Mouse (Mus musculus) induced T-regulatory cell, adult 2 months (primary cell): ENCODE data around the gene Proser3.
A peak's percentile ranks its signal among the peaks of the same experiment; 100 is the strongest.
"Not testable (repeated sequence)": the region's sequence is repeated elsewhere in the genome, so short reads cannot be mapped to it uniquely, and the experiment has no call there.

Experiments used
- DNase-seq: peaks from one replicate; pipeline ENCODE4 v3.0.0-alpha.2; 2012; ENCODE audit warnings: low read depth

Gene Proser3

DNA sequence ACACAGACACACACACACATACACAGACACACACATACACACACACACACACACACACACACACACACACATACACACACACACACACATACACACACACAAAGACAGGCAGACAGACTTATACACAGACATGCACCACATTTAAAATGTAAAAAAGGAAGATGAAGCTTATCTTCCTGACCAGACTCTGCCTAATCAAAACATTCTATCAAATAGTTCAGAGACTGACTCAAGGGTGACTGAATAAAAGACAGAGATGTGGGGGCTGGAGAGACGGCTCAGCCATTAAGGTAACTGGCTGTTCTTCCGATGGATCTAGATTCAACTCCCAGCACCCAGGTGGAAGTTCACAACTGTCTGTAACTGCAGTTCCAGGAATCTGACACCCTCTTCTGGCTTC is 7.8 kb downstream of the Proser3 start:
- no peak for DNase-seq

DNA sequence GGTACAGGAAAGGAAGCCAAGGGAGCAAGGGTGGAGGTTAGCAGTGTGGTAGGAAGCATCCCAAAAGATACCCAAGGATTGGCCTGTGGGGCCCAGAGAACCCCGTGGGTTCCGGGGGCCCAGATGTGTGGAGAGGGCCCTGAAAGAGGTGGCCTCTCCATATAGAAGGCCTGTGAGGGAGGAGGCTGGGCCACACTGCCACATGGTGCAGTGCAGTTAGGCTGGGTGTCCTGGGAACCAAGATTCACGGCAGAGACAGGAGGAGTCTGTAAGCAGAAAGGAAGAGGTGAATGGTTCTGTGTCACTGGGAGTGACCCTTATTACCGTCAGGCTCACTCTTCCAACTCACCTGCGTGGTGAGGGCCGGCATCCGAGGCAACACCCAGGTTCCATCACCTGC is 11.5 kb downstream of the Proser3 start:
- no peak for DNase-seq

DNA sequence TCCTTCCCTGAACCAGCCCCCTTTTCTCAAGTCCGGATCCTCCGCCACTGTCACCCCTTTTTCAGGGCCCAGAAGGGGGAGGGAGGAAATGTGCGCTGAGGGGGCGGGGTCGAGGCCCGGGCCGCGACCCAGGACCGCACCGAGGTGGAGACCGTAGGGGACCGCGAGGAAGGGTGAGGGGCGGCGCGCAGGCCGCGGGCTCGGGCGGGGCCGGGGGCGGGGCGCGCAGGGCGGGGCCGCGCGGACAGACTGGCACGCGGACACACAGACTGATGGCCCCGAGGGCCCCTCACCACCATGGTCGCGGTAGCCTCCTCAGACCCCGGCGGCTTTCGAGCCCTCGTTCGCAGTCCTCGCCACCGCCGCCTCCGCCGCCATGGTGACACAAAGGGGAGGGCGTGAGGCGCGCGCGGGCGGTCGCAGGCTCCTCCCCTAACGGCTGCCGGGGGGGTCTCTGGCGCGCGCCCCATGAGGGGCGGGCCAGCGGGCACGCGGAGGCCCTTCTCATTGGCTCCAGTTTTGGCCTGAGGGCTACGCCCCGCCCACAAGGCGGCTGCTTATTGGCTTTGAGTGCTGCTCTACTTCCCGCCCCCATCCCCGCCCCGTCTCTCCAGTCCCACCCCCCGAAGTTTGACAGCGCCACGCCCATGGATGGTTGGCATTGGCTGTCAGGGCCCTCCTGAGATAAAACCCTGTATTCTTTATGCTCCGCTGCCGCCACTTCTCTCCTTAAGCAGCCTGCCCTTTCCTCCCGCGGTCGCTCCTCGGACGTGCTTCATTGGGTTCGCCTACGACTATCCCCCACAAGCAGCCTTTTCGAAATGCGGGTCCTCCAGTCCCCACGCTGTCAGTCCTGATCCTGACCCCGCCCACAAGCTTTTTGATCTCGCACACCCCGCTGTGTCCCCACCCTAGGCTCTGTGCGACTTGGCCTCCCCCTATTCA is 17.2 kb downstream of the Proser3 start, which contains the start of gene Arhgap33:
Gene Arhgap33 (minus strand): TSS at position 428 of the 945 bp plus-strand sequence.
- DNase-seq = peak; percentile 99

DNA sequence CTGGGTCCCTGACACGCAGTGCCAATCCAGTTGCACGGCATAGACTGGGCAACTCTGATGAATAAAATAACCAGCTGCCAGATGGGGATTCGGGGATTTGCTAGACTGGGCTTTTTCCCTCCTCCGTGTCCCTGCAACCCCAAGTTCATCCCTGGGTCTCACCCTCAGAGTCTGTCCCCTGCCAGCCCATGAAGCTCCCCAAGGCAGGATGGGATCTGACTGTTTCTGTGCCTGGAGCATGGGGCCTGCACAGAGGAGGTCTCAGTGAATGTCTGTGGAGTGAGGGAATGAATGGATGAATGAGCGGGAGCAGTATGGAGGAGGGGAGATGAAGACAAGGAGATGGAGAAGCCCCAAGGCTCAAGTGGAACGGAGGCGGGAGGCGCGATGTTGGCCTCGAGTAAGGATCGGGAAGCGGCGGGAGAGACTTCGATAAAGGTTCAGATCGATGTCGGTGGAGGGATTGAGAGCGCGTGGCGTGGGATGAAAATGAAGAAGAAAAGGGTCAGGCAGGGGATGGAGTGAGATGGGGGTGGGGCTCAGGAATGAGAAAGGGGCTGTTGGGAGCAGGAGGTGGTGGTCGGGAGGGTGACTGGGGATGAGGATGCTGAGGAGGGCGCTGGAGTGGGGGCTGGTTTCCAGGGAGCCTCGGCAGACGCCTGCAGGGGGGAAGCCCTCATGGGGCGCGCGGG is 18.0 kb downstream of the Proser3 start:
- DNase-seq = no peak

DNA sequence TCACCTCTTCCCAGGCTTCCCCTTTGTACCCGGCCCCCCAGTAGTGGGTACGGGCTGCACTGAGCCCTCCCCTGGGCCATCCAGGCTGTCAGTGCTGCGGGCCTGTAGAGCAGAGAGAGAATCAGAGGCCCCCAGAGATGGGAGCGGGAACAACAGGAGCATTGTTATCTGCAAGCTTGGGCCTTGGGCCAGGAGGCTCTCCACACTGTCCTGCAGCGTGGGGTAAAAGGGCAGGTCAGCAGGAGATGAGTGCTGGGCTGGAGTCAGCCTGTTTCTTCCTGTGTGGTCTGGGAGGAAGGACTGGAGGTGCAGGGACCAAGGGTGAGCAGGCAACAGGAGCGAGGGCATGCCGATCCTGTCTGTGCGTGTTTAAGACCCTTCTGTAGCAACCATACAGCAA is 19.2 kb downstream of the Proser3 start:
- no peak for DNase-seq

DNA sequence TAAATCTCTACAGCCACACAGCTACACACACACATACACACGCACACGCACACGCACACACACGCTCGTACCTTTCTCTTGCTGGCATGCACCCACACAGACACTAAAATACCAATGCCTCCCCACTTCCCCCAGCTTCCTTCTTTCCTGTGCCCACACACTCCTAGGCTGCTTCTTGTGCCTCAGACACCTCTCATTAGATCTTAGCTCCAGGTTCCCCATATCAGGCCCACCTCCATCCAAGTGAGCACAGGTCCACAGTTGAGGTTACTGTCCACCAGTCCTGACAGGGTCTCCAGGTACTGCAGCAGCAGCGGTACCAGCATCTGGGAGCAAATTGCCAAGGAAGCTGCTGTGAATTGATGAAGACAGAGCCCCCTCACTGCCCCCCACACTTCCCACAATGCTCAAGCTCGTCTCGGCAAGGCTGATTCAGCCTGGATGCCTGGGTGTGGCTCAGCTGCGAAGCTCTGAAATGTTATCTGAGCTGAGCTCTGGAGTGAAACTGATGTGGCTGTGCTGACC is 20.7 kb downstream of the Proser3 start:
- DNase-seq = no peak

DNA sequence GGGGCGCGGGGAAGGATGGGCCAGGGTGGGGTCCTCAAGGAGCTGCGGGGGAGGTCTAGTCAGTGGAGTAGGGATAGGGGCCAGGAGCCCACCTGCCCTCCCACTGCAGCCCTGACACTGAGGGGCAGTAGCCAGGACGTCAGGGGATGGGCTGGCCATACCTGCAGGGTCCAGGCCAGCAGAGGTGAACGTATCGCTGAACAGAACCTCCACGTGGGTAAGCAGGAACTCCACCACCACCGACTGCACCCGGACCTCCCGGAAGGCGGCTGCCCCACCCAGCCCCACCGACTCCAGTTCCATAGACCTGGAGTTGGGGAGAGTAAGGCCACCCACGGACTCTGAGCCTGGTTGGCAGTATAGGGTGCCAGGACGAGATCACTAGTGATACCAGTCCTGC is 25.1 kb downstream of the Proser3 start:
- DNase-seq = no peak

DNA sequence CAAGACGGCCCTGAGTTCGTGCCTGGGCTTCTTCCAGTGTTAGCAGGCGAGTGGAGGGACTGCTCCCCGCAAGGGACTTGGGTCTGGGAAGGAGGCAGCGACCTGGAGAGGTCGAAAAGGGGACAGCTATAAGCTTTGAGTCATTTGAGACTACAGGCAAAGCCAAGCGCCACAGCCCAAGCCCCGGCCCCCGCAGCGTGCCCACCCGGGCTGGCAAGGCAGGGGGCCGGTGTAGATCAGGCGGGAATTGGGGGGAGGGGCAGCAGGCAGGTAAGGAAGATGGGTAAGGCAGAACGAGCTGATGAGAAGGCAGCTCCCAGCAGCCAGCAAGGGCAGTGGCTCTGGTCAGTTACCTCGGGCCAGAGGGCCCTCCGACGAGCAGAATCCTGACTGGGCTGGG is 25.7 kb downstream of the Proser3 start:
- no peak for DNase-seq

DNA sequence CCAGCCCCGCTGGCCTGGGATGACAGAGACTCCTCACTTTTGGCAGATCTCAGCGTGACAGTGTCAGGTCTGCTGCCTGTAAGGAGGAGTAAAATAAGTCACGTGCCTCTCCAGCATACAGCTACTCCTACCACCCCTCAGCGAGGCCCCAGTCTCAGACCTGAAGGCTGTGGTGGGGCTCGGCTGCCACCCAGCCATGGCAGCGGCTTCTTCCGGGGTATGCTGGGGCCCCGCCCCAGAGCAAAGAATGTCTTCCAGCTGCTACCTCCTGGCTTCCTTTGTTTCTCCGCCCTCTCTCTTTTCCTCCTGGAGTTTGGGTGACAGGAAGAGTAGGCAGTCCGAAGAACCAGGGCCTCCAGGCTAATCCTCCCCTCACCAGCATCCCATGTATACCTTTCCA is 26.1 kb downstream of the Proser3 start:
- DNase-seq = no peak

DNA sequence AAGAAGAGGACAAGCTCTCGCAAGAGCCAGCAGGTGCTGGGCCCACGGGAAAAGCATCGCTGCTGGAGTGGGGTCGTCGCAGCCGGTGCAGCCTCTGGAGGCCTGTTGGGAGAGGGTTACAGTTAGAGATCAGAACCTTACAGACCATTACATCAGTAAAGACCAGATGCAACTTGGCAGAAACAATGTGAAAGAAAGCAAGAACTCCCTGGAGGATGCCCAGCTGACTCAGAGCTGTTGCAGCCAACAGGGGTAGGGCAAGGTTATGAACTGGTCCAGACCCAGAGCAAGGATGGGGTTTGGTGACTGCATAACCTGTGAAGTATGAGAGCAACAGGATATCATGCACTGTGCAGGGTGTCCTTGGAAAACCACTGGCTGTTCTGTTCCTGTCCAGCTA is 27.6 kb downstream of the Proser3 start:
- DNase-seq = no peak

DNA sequence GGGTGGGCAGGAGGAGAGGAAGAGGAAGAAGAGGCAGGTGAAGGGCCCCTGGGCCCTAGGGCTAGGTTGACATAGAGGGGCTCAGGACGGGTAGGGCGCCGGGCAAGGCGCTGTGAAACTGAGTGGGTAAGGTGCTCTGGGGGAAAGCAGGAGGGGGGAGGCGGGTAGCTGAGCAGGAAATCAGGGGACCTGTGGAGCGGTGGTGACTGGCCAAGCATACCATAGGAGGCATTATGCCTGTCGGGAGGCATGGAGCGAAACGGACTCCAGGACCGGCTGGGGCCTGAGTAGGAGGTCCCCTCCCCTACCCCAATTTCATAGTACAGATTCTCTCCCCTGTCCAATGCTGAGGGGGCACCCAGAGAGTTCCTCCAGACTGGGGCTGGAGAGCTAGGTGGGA is 29.2 kb downstream of the Proser3 start:
- DNase-seq = no peak

DNA sequence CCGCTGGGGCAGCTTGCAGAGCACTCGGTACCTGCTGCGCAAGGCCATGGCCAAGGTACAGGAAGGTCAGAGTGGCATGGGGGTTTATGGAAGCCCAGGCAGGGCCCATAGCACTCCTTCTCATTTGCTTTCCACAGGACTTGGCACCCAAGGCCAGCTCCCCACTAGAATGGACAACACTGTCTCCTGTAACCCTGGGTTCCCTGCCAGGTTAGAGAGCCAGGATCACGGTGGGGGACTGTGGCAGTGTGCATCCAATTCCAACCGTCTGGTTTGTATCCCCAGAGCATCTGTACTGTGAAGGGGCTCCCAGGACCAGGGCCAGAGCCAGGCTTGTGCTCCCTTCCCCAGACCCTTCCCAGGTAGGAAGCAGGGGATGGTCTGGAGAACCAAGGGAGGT is 31.2 kb downstream of the Proser3 start:
- no peak for DNase-seq

DNA sequence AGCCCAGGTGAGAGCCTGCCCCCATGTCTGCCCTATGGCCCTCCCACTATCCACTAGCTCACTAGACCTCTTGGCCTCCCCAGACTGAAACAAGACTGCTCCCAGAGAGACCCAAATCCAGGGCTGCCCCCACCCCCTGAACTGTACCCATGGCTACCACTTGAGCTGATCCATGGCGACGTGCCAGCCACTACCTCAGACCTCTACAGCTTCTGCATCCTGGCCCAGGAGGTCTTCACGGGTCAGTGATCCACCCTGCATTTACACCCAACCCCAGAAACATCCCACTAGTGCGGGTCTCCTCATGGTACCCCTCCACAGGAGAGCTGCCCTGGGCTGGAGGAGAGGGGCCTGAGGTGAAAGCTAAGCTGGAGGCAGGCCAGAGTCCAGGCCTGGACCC is 31.7 kb downstream of the Proser3 start:
- DNase-seq = no peak

DNA sequence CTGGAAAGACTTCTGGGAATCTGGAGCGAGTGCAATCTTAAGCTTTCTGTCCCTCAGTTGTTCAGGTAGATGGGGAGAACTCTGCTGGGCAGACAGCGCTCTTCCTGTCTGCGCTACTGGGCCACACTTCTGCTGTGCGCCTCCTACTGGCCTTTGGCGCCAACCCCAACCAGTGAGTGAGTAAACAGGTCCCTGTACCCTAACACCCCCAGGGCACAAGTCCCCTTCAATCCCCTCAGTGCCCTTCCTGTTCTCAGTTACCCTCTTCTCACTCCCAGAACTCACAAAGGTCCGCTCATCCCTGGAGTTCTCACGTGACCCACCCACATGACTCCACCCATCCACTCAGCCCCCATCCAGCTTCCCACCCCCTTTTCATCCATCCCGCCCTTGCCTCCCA is 33.8 kb downstream of the Proser3 start:
- DNase-seq = no peak

DNA sequence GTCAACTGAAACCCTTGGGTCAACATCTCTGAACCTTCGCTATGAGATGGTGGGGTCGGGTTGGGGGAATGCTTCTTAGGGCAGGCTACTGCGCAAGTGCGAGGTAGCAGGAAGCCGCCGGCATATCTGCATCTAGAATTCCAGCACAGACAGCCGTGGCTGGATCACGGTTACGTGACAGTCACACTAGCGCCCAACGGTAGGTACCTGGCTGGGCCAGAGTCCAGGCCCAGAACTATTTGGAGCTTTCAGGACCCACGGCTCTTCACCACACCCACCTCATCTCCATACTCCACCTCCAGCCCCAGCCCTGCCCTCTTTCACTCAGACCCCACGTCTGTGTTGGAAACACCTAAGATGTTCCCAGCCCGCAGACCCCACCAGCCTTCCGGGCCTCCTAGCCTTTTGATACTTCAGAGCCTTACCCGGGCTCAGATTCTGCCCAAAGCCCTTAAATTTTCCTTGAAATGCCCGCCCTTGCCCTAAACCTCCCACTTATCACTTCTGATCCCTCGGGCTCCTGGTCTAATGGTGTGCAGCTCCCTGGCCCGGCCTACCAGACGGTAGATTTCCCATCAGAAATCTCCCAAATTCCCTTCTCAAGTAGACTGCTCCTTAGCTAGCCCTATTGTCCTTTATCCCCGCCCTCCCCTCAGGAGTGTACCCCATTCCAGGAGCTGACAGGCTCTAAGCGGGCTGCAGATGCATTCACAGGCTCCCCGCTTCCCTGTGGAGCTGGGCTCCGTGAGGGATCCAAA is 36.9 kb downstream of the Proser3 start:
- no peak for DNase-seq

DNA sequence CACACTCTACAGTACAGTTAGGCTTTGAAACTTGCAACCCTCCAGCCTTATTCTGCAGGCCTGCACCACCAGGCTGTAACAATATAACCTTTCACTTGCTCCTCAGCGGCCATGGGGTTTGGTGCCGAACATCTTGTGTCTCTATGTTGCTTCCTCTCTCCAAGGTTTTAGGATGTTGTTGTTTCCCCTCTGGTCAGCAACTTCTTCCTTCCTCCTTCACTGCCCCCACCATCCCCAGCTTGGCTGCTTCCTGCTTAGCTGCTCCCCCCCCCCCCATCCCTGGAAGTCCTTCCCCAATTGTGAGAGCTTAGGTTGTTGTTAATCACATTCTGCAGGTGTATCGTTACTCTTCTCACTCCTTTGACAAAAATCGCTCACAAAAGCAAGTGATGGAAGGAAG is 44.0 kb downstream of the Proser3 start:
- DNase-seq = no peak

DNA sequence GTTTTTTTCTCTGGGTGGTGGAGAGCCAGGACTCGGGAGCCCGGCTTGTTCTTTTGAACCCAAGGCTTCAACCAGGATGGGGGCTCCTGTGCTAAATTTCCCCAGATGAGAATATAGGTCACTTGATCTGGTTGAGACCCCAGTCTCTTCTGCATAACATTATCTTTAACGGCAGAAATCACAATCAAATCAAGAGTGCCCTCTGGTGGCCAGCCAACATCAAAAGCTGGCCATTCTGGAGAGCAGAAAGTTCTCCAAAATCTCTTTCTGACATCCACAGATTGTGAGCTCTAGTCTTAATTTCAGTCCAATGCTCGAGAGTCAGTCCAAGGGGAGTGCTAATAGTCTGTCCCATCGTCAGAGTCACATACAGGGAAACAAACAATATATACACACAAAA is 50.9 kb downstream of the Proser3 start:
- DNase-seq = peak; percentile 27

DNA sequence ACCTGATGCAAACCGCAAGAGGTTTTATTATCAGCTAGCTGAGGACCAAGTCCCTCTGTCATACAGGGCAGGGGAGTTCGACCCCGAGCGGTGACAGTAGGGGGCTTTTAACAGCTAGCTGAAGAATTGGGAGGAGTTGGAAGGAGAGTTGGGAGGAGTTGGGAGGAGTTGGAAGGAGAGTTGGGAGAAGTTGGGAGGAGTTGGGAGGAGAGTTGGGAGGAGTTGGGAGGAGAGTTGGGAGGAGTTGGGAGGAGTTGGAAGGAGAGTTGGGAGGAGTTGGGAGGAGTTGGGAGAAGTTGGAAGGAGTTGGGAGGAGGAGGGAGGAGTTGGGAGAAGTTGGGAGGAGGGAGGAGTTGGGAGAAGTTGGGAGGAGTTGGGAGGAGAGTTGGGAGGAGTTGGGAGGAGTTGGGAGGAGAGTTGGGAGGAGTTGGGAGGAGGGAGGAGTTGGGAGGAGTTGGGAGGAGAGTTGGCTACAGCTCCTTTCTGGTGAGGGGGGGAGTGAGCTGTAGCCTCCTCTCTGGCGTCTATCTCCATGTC is 56.5 kb downstream of the Proser3 start:
- not testable (repeated sequence) for DNase-seq

DNA sequence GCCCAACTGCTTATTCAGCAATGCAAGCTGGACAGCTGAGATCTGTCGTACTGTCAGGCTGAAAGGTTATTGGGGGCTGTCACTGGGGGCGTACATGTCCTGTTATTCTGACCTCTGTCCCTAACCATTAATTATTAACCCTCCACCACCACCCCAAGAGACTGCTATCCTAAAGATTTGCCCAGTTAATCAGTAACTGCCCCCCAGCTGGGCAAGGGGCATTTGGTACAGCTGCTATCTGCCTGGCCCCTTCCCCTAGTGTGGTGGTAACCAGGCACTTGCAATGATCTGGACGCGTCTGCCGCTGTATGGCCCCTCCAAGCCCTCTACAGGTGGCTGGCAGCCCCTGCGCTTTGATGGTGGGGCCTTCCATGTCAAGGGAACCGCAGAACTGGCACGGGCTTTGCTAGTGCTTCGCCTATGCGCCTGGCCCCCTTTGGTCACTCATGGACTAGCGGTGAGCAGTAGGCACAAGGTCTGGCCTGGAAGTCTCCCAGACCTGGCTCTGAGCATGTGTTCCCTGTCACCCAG is 58.6 kb downstream of the Proser3 start, which contains the start of gene Prodh2:
Gene Prodh2 (plus strand): TSS at position 222 of the 531 bp plus-strand sequence.
- DNase-seq = no peak

DNA sequence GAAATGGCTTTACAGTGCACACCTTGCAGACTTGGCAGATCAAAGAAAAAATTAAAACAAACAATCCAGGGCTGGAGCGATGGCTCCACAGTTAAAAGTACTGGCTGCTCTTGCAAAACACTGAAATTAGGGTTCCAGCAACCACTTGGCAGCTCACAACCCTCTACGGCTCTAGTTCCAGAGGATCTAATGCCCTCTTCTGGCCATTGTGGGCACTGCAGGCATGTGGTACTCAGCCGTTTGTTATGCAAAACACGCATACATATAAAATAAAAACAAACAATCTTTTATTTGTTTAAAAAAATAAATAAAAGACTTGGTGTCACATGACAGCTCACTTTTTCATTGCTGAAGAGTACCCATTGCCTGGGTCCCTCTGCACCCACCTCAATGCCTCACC is 59.3 kb downstream of the Proser3 start:
- DNase-seq = peak; percentile 86

DNA sequence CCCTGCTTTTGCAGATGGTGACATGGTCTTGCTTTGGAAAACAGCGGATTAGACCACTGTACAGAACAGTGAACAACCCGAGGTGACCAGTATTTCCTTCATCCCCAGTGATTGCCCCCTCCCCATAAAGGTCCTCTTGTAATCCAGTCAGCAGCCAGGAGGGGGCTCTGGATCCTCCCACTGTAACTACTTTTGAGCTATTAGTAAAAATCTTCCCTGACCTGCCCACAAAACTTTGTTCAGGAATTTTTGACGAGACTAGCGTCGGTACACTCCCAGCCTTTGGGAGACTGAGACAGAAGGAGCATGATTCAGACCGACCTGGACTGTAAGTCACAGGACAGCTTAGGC is 61.2 kb downstream of the Proser3 start:
- peak; percentile 20 for DNase-seq
